Mouse (Mus musculus): ENCODE results near the gene Phf21a. TPM values are rescaled to one million over a fixed set of nuclear protein-coding genes. Genes with fewer than 3 reads are reported as not detected.

The Phf21a gene
- polyA plus RNA-seq, 1 experiment from 2014 or later: 2.4 TPM

DNA sequence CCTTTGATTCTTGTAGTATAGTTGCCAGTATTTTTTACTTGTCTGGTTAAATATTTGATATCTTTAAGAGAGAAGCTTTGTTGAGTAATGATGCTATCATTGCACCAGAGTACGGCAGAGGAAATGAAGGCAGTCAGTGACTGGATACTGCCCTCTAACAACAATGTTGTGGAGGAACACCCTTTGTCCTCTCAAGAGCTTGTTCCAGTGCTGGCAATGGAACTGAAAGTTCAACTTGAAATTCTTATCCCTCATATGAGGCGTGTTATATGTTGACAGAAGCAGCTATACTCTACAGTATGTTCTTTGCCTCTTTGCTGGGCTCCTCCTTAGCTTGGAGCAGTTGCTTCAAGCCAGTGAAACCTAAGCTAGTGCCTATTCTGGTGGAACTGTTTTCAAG lies 147.4 kb downstream of the Phf21a start:
- Histone ChIP-seq H3K36me3 (peaks cover 8% of the 10 kb centered on the region; the same call in 1 of the 2 replicates), H3K4me3 (replicated peaks) (no peak overlapping the region), H3K27ac (no peak overlapping the region), H3K27me3 (no peaks in the 10 kb centered on the region), H3K9me3 (replicated peaks) (no peaks in the 10 kb centered on the region), H3K4me2 (no peak overlapping the region), H3K9ac (no peak overlapping the region), H3K4me1 (replicated peaks) (no peaks in the 10 kb centered on the region)
- DNase-seq (no peak), ATAC-seq (ENCODE audit: low read depth) (no peak)
- WGBS (ENCODE audit: insufficient replicate concordance): 59% methylated on average over 2 of the region's 2 CpGs

DNA sequence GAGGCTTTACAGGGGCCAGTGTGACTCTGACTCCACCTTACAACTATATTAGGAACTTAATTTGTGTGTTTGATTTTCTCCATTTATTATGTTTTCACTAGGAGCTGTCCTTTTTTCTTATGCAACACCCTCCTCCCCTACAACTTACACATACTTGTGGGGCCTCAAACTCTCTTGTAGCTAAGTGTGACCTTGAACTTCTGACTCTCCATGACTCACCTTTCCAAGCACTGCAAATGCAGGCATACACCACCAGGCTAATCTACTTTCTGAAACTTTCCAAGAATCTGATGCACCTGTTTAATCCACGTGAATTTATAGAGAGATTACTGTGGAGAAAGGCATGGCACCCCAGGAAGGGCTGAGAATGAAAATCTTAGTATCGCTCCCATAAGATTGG lies 147.9 kb downstream of the Phf21a start:
- no peaks in the 10 kb centered on the region for H3K27me3 ChIP-seq
- H3K9ac ChIP-seq: no peak overlapping the region
- H3K4me3 ChIP-seq (replicated peaks): no peak overlapping the region
- 76% methylated on average over 2 of the region's 2 CpGs for WGBS (ENCODE audit: insufficient replicate concordance)
- ATAC-seq (ENCODE audit: low read depth) (no peak), DNase-seq (no peak)
- H3K9me3 ChIP-seq (replicated peaks): no peaks in the 10 kb centered on the region
- no peaks in the 10 kb centered on the region for H3K4me1 ChIP-seq (replicated peaks)
- H3K27ac ChIP-seq: no peak overlapping the region
- no peak overlapping the region for H3K4me2 ChIP-seq
- peaks cover 8% of the 10 kb centered on the region; the same call in 1 of the 2 replicates for H3K36me3 ChIP-seq

- Histone ChIP-seq H3K36me3 (0 out of 2 replicates have a peak, but pooled peaks cover 4% of the 10 kb centered on the region), H3K4me2 (no peak overlapping the region), H3K9me3 (replicated peaks) (no peaks in the 10 kb centered on the region), H3K4me3 (replicated peaks) (no peak overlapping the region), H3K27ac (no peak overlapping the region), H3K9ac (no peak overlapping the region), H3K27me3 (no peaks in the 10 kb centered on the region), H3K4me1 (replicated peaks) (no peaks in the 10 kb centered on the region)
- WGBS (ENCODE audit: insufficient replicate concordance): 54% methylated on average over 3 of the region's 3 CpGs
- ATAC-seq (ENCODE audit: low read depth) (no peak), DNase-seq (no peak)
These were observed 148.4 kb downstream of the Phf21a start for GRCm38 (mm10) chr2:92241317-92241716.

GRCm38 (mm10) chr2:92246112-92246511 lies 153.2 kb downstream of the Phf21a start:
- H3K27ac ChIP-seq: no peak overlapping the region
- no peak overlapping the region for H3K4me3 ChIP-seq (replicated peaks)
- H3K9ac ChIP-seq: no peak overlapping the region
- WGBS (ENCODE audit: insufficient replicate concordance): 77% methylated on average over 1 of the region's 1 CpGs
- no peaks in the 10 kb centered on the region for H3K9me3 ChIP-seq (replicated peaks)
- H3K4me1 ChIP-seq (replicated peaks): no peaks in the 10 kb centered on the region
- H3K27me3 ChIP-seq: no peaks in the 10 kb centered on the region
- DNase-seq (no peak), ATAC-seq (ENCODE audit: low read depth) (no peak)
- no peak overlapping the region for H3K4me2 ChIP-seq
- peaks cover 4% of the 10 kb centered on the region; the same call in 1 of the 2 replicates for H3K36me3 ChIP-seq

DNA sequence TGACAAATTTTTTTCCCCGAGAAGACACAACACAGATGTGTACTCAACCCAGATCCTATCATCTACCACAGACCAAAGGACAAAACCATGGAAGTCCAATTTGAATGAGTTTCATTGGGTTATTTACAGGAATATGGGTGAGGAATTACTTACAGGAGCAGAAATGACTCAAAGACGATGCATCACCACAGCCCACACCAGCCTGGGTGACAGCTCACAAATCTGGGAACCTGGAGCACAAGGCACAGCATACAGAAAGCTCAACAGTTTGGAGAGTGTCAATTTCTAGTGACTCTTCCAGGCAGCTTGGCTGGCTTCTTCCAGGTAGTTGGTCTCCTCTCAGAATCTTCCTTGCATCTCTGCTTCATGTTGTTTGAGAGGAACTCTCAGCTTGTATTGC lies 154.8 kb downstream of the Phf21a start:
- DNase-seq (no peak), ATAC-seq (ENCODE audit: low read depth) (no peak)
- Histone ChIP-seq H3K4me3 (replicated peaks) (no peak overlapping the region), H3K36me3 (peaks cover 4% of the 10 kb centered on the region; the same call in 1 of the 2 replicates), H3K9ac (no peak overlapping the region), H3K27me3 (no peaks in the 10 kb centered on the region), H3K4me2 (no peak overlapping the region), H3K4me1 (replicated peaks) (no peaks in the 10 kb centered on the region), H3K9me3 (replicated peaks) (no peaks in the 10 kb centered on the region), H3K27ac (no peak overlapping the region)
- WGBS (ENCODE audit: insufficient replicate concordance): 76% methylated on average over 2 of the region's 2 CpGs

DNA sequence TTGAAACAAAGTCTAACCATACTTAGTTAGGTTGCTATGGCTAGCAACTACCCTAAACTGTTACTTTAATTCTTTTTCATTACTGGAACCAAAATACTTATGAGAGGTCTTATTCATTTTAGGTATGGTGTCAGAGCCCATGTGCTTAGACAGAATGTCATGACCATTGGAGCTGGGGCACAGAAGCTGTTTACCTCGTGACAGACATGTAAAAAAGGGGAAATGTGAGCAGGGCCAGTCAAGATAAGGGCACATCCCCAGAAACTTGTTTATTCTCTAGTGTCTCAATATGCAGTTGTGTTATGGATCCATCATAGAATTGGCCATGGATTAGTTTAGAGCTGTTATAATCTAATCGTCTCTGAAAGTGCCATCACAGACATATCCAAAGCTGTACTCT lies 157.6 kb downstream of the Phf21a start:
- DNase-seq: no peak
- Histone ChIP-seq H3K27me3 (no peaks in the 10 kb centered on the region), H3K4me2 (no peak overlapping the region), H3K9ac (no peak overlapping the region), H3K27ac (no peak overlapping the region), H3K4me3 (replicated peaks) (no peak overlapping the region), H3K4me1 (replicated peaks) (peaks cover 6% of the 10 kb centered on the region), H3K9me3 (replicated peaks) (no peaks in the 10 kb centered on the region), H3K36me3 (peaks cover 4% of the 10 kb centered on the region; the same call in 1 of the 2 replicates)
- WGBS (ENCODE audit: insufficient replicate concordance): 35% methylated on average over 2 of the region's 2 CpGs
- no peak for ATAC-seq (ENCODE audit: low read depth)

DNA sequence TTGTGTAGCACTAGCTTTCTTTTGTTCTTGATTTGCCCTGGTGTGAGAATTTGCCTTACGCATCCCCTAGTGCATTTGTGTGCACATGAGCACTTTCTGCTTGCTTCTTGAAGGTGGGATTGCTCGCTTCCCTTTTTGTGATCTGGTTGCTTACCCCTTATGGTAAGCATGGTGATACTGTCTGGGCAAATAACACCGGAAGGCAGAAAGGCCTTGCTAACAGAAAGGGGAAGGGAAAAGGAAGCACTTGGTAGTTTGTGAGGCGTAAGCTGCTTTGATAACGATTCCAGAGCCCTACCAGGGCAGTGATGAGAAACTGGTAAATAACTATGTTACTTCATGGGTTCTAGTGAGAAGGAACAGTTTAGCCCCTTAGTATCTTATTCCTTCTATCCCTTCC lies 160.9 kb downstream of the Phf21a start:
- ATAC-seq (ENCODE audit: low read depth) (no peak), DNase-seq (no peak)
- Histone ChIP-seq H3K4me3 (replicated peaks) (no peak overlapping the region), H3K9ac (no peak overlapping the region), H3K36me3 (no peaks in the 10 kb centered on the region; the same call in 1 of the 2 replicates), H3K4me1 (replicated peaks) (peaks cover 15% of the 10 kb centered on the region), H3K27me3 (no peaks in the 10 kb centered on the region), H3K9me3 (replicated peaks) (no peaks in the 10 kb centered on the region), H3K4me2 (no peak overlapping the region), H3K27ac (no peak overlapping the region)
- WGBS (ENCODE audit: insufficient replicate concordance): 25% methylated on average over 5 of the region's 5 CpGs

DNA sequence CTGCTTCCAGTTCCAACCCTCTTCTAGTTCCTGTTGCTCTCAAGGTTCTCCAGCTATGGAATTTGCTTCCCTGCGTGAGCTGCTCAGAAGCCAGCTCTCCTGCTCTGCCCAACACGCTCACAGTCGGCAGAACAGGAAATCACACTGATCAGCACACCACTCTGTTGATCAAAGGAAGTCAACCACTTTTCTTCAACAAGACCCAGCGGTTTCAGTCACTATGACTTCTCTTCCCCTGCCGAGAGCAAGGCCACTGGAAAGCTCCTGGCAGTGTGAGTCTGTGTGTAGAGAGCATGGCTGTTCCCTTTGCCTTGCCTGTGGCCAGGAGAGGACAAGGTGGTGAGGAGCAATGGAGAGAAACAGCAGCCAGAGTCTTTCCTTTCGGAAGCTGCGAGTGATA lies 163.2 kb downstream of the Phf21a start:
- no peaks in the 10 kb centered on the region for H3K27me3 ChIP-seq
- no peak overlapping the region for H3K27ac ChIP-seq
- no peaks in the 10 kb centered on the region; the same call in 1 of the 2 replicates for H3K36me3 ChIP-seq
- peaks cover 29% of the 10 kb centered on the region for H3K4me1 ChIP-seq (replicated peaks)
- ATAC-seq (ENCODE audit: low read depth) (no peak), DNase-seq (no peak)
- 37% methylated on average over 7 of the region's 7 CpGs for WGBS (ENCODE audit: insufficient replicate concordance)
- H3K4me3 ChIP-seq (replicated peaks): no peak overlapping the region
- no peaks in the 10 kb centered on the region for H3K9me3 ChIP-seq (replicated peaks)
- no peak overlapping the region for H3K9ac ChIP-seq
- no peak overlapping the region for H3K4me2 ChIP-seq

GRCm38 (mm10) chr2:92257372-92257956 lies 164.5 kb downstream of the Phf21a start:
- H3K9ac ChIP-seq: no peak overlapping the region
- no peak for DNase-seq
- no peak for ATAC-seq (ENCODE audit: low read depth)

GRCm38 (mm10) chr2:92259924-92260323 lies 167.0 kb downstream of the Phf21a start:
- no peak overlapping the region for H3K4me2 ChIP-seq
- H3K9me3 ChIP-seq (replicated peaks): no peaks in the 10 kb centered on the region
- H3K36me3 ChIP-seq: no peaks in the 10 kb centered on the region; the same call in 1 of the 2 replicates
- no peak overlapping the region for H3K4me3 ChIP-seq (replicated peaks)
- peaks cover 23% of the 10 kb centered on the region for H3K4me1 ChIP-seq (replicated peaks)
- no peak for DNase-seq
- H3K27me3 ChIP-seq: no peaks in the 10 kb centered on the region
- no peak overlapping the region for H3K27ac ChIP-seq
- H3K9ac ChIP-seq: no peak overlapping the region
- ATAC-seq (ENCODE audit: low read depth): no peak
- WGBS (ENCODE audit: insufficient replicate concordance): 11% methylated on average over 2 of the region's 2 CpGs

More at GRCm38 (mm10) chr2:92257372-92257956, 164.5 kb downstream of the Phf21a start:
- Histone ChIP-seq H3K4me2 (no peak overlapping the region), H3K36me3 (no peaks in the 10 kb centered on the region; the same call in 1 of the 2 replicates), H3K4me1 (replicated peaks) (peaks cover 29% of the 10 kb centered on the region), H3K27ac (no peak overlapping the region), H3K9me3 (replicated peaks) (no peaks in the 10 kb centered on the region), H3K4me3 (replicated peaks) (no peak overlapping the region), H3K27me3 (no peaks in the 10 kb centered on the region)
- 55% methylated on average over 4 of the region's 4 CpGs for WGBS (ENCODE audit: insufficient replicate concordance)

DNA sequence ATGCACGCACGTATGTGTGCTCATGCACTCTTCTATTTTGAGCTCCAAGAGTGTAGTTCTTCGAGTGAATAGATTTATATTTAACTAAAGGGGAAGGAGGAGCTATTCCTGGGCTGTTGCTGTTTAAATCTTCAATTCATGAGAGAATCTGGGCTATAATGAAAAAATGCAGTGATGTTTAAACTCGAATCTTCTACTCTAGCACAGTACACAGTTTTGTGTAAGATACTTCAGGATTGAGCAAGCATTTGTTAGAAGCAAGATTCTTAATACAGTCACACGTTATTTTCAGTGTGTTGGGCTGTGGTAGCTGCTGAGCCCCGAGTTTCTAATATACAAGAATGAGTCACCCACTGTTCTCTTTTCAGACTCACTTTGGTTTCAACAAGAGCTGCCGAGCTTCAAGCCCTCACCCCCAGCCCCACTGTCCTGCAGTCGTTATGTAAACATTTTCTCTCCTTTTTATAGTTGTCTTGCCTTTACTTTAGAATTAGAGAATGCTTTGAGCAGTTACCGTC lies 173.2 kb downstream of the Phf21a start:
- no peak overlapping the region for H3K4me2 ChIP-seq
- no peak overlapping the region for H3K27ac ChIP-seq
- H3K9me3 ChIP-seq (replicated peaks): no peaks in the 10 kb centered on the region
- no peak overlapping the region for H3K4me3 ChIP-seq (replicated peaks)
- DNase-seq (no peak), ATAC-seq (ENCODE audit: low read depth) (no peak)
- WGBS (ENCODE audit: insufficient replicate concordance): 60% methylated on average over 9 of the region's 9 CpGs
- H3K27me3 ChIP-seq: no peaks in the 10 kb centered on the region
- no peak overlapping the region for H3K9ac ChIP-seq
- H3K4me1 ChIP-seq (replicated peaks): peaks cover 4% of the 10 kb centered on the region; the same call in 1 of the 2 replicates
- no peaks in the 10 kb centered on the region for H3K36me3 ChIP-seq

GRCm38 (mm10) chr2:92269227-92269626 lies 176.3 kb downstream of the Phf21a start:
- H3K36me3 ChIP-seq: no peaks in the 10 kb centered on the region
- peaks cover 8% of the 10 kb centered on the region; the same call in 1 of the 2 replicates for H3K4me1 ChIP-seq (replicated peaks)
- no peaks in the 10 kb centered on the region for H3K9me3 ChIP-seq (replicated peaks)
- H3K27ac ChIP-seq: no peak overlapping the region
- H3K9ac ChIP-seq: no peak overlapping the region
- H3K27me3 ChIP-seq: no peaks in the 10 kb centered on the region
- ATAC-seq (ENCODE audit: low read depth): no peak
- no peak for DNase-seq
- WGBS (ENCODE audit: insufficient replicate concordance): 30% methylated on average over 5 of the region's 5 CpGs
- H3K4me2 ChIP-seq: no peak overlapping the region
- no peak overlapping the region for H3K4me3 ChIP-seq (replicated peaks)
